Mouse (Mus musculus) CD4-positive, CD25-positive, alpha-beta regulatory T cell, adult 4 months (primary cell): ENCODE data around the gene 1700022I11Rik. TPM values are rescaled to one million over a fixed set of nuclear protein-coding genes. Genes with fewer than 3 reads are reported as not detected.

ENCODE experiments used
- ATAC-seq: one replicate; pipeline ENCODE4 v1.8.0; 2017
- polyA plus RNA-seq, 2 experiments: library from polyadenylated mRNA; unstranded; fragments of 100-300 nt; shearing (Covaris generic); gene quantifications; one replicate each; pipeline ENCODE4 v1.2.1; 2017

The 1700022I11Rik gene
- under 1 TPM in 1 of 2 experiments, not detected in 1; 0.48 TPM for polyA plus RNA-seq

DNA sequence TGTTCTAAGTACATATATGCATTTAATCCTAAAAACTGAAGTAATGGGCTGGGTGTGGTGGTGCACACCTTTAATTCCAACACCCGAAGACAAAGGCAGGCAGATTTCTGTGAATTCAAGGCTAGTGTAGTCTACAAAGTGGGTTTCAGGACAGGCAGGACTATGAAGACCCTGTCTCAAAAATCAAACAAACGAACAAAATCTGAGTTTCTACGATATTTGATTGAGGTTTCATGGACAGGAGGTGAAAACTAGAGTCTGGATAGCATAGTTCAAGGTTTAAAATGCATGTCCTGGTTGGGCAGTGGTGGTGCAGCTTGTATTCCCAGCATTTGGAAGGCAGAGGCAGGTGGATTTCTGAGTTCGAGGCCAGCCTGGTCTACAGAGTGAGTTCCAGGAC lies at the start of gene 1700022I11Rik:
Gene 1700022I11Rik (plus strand): TSS at position 301 of the 400 bp plus-strand sequence.
- ATAC-seq = no peak

DNA sequence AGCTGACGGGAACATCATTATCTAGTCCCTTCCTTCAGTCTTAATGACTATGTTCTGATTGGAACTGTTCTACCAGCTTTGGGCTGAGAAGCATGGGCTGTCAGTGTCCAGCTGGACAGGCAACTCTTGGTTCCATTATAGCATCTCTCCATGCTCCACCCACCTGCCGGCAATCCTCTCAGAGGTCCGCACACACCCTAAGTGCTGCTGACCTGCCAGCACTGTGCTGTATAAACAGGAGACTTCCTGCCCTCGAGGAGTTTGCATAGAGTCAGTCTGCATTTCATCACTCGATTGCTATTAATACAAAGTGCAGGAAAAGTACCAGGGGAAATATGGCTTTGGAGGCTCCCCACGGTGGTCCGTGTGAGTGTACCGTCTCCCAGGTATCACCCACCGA lies 48.7 kb upstream of the 1700022I11Rik start:
- no peak for ATAC-seq

DNA sequence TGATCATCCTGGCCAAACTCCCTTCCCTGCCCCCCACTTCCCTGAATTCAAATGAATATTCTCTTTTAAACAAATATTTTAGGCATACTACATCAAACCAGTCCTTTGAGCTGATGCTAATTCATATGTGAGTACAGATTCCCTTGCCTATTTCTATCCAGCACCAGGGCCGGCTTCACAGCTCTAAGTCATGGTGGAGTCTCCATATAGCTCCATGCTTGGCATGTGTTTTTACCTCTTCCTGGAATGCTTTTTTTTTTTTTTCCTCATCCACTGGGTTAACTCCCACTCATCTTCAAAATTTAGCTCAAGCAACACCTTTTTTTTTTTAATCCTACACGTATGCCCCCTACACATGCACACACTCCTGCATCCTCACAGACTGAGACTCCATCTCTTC lies 47.9 kb upstream of the 1700022I11Rik start:
- ATAC-seq = no peak

DNA sequence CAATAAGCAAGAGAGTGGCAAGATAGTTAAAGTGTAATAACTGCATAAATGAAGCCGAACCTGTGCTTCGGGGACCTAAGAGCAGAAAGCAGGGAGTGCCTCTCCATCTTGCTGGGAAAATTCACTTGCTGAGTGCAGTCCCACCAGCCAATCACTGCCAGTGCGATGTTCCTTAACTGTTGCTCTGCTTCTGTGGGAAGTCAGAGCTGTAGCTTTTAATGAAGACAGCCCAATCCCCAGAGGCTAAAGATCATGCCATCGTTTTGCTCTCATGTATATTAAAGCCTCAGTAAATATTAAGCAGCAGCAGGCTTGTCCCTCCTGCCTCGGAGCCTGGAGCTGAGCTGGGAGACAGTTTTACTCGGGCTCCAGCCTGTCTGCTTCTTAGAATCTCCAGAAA lies 47.3 kb upstream of the 1700022I11Rik start:
- no peak for ATAC-seq

DNA sequence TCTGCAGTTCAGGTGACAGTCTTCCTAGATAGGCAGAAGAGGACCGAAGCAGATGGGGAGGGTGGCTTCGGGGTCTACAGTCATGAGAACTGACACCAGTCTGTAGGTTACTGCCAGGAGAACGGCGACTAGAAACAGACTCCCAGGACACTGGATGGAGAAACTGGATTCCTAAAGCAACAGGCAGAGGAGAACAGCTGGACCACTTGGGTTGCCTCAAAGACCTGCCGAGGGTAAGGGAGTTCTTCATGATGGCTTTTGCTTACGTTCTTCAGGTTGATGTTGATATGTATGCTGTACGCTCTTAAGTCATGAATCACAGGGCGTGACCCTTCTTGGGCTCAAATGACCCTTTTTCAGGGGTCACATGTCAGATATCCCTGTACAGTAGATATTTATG lies 46.9 kb upstream of the 1700022I11Rik start:
- ATAC-seq = no peak

DNA sequence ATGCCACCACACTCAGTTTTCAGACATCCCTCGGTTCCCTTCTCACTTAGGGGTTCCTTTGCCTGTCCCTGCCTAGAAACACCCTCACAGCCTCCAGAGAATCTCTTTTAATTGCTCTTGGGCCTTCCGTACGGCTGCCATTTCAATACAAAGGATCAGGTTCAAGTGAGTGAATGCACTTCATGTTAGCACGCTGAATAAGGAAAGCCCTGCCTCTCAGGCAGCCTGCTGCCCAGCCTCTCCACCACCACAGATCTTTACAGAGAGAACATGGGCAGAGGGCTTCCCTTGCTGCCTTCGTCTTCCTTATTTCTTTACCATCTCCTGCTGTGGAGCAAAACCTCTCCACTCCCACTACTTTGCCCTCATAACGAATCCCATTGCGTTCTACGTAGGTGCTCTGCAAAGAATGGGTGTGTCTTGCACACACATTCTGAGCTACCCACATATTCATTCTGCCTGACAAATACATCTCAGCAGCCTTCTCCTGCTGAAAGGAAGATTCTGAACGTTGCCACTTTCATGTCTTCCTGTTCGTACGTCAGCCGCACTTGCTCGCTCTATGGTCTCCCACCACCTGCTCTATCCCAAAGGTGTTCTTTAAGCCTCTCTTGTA lies 45.2 kb upstream of the 1700022I11Rik start:
- no peak for ATAC-seq

DNA sequence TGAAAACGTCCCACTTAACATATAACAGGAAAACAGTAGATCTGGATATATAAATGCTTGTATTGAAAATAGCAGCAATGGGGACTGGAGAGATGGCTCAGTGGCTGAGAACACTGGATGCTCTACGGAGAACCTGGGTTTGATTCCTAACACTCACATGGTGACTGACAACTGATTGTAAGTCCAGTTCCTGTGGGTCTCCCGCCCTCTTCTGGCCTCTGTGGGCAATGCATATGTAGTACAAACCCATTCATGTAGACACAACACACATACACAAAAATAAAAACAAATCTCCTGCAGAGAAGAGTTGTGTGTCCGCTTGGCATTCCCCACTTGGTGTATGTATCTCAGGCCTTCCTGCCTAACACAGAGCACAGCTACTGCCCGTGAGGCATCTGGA lies 41.2 kb upstream of the 1700022I11Rik start:
- ATAC-seq = no peak

DNA sequence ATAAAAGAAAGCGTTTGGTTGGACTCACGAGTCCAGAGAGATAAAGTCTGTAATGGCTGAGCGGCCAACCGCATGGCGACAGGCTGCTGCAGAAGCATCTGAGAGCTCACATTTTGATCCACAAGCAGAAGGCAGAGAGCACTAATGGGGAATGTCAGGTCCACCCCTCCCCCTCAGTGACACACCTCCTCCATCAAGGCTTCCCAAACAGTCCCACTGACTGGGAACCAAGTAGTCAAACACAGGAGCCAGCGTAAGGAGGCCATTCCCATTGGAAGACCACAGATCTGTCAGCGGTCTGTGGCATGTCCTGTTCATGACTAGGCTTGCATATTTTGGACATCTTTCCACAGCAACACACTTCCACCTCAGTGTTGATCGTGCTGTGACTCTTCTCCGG lies 40.5 kb upstream of the 1700022I11Rik start:
- no peak for ATAC-seq

DNA sequence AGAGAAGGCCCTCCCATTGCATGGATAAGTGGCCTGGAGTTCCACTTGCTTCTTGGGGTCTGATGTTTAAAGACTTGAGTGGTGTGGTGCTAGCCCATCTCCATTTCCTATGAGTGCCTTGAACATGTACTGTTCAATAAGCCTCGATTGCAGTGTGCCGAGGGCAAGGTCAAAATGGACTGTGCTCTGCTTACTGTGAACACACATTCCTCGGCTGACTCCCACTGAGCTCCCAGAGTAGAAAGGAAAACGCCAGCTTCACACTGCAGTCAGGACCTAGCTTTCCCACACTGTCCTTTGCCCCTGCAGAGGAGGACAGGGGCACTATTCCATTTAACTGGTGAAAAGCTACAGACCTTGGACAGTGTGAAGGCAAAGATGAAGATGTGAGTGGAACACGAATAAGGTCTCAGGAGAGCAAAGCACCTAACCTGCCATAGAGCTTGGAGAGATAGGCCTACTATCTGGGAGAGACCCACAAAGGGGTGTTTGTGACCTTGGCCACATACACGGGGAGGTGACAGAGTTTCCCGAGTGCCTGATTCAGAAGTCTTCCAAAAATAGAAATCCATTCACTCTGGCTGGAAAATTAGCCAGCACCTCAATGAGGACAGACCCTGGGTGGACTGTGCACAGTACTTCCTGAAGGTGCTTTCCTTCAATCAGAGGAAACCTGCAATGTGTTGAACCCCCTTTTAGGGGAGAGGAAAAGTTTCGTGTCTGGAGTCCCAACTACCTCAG lies 37.0 kb upstream of the 1700022I11Rik start:
- no peak for ATAC-seq

DNA sequence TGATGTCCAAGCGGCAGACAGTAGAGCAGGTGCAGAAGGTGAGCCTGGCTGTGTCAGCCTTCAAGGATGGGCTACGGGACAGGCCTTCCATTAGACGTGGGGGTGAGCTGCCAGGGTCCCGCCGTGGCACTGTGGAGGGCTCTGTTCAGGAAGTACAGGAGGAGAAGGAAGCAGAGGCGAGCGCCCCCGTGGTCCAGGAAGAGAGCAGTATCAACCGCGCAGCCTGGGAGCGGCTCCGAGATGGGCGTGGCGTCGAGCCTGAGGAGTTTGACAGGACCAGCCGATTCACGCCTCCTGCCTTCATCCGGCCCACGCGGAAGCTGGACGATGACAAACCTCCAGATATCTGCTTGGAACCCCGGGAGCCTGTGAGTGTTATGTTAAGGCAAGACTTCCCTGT lies 35.8 kb upstream of the 1700022I11Rik start:
- no peak for ATAC-seq

DNA sequence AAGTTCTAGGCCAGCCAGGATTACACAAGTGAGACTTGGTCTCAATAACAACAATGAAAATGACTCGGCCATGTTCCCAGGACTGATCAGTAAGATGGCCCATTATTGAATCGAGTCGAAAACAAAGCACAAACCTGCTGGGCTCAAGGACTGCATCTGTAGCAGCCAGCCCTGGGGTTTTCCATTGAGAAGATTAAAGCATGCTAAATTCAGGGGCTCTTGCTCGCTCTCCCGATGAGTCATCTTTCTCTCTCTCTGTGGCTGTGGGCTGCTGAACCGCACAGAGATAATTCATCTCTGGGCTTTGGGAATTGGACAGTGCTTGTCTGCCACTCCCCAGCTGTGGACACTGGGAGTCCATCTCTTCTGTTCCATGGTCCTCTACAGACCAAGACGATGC lies 28.0 kb upstream of the 1700022I11Rik start:
- ATAC-seq = no peak

DNA sequence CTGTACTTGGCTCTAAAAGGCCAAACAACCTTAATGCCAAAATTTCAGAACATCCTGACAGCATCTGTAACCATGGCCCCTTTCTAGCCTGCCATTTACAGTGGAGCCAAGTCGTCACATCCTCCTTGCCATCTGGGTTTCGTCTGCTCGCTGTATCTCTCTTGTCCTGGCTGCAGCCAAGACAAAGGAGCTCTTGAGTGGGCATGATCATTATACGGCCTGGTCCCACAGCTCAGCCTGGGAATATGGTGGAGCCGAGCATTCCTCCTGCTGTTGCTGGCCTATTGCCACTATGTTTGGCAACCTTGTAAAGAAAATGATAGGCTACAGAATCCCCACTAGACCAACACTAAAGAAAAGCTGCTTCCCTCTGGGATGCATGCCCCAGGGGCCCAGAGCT lies 26.1 kb upstream of the 1700022I11Rik start:
- ATAC-seq = no peak

DNA sequence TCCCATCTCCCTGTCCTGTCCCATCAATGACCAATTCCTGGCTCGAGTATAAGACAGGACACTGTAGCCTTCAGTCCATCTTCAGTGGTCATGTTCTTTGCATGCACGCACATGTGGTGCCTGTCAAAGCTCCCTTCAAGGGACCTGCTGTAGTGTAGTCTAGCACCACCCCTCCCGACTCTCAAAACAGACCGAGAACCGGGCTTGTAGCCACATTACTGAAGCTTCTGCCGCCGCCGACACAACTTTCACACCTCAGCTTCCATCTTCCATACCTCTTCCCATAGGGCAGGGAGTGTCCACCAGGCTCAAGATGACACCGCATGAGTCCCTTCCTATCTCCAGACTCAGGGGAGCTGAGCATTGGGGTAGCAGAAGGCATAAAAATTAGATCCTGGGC lies 25.2 kb upstream of the 1700022I11Rik start:
- no peak for ATAC-seq

DNA sequence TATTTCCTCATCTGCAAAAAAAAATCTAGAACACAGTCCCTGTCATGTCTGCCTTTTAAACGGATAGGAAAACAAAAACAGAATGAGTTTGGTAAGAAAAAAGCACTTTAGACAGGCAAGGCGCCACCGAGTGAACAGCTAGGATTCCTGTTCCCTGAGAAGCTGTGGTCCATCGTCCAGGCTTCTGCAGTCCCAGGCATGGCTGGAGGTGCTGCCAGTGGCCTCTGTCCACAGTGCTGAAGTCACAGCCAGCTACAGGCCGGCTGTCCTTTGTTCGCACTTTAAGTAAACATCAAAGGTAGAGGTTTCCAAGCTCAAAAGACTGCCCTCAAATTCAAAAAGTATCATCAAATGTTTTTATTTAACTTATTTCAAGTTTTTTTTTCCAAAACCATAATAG lies 24.4 kb upstream of the 1700022I11Rik start:
- no peak for ATAC-seq

DNA sequence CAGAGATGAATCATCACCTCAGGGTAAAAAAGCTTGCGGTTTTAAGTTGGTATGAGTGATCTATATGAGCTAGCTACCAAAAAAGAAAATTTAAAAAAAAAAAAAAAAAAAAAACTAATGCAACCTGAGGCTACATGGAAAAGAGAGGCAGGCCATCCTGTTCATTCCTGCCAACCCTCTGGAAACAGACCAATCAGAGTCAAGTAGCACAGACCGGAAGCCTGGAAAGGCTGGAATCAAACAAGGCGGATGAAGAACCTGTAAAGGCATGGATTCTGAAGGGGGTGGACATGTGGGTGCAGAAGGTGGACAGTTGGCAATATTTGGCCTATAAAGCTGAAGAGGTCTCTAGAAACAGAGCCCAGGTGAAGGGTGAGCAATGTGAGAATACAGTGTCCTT lies 24.0 kb upstream of the 1700022I11Rik start:
- no peak for ATAC-seq

DNA sequence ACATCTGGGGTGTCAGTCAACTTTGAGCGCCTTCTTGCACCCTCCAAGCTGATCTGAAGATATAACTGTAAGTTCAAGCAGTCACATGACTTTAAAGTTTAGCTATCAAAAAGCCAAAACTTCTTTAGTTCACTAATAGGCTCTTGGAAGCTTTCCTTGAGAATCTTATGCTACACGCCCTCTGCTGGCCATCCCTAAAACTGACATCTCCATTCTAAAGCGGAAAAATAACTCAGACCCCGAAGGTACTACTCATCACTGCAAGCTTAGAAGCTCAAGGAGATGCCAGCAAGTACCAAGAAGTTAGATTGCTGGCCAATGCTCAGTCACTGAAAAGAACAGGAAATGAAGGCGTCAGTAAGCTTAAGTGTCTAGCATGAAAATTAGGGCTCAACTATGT lies 23.5 kb upstream of the 1700022I11Rik start:
- ATAC-seq = no peak

DNA sequence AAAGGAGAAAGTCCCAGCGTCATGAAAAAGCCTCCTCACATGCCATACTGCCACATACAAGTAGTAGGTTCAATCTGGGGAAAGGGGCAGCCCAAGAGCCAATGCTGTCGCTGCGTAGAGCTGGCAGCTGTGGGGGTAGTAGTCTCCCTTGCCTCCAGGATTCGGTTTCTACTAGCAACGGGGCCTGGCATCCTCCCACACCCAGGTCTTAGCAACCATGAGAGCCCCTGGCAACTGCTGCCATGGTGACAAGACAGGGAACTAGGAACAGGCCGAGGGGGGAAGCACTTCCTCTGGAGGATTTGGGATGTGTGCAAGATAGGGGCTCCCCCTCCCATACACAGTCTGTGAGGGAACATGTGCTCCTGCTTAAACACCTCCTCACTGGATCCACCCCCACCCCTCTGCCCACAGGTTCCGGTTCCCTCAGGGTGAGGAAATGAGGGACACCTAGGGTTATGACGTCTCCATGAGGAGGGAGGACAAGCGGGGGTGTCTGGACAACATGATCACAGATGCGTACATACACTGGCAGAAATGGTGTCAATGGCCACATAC lies 22.6 kb upstream of the 1700022I11Rik start:
- no peak for ATAC-seq

DNA sequence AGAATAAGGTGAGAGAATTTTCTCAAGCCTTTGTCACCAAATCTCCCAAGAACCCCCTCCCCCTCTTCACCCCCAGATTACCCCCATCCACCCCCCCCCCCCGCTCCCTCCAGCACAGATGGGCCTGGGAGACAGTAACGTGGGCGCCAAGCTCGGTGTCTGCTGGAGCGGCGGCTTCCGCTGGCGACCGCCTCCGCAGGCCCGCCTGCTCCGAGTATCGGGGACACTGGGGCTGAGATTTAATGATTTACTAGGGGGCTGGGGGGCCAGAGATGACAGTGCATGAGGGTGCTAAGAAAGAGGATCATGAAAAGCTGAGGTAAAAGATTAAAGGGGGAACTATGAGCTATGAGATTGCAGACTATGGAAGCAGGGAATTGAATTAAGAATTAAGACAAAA lies 20.9 kb upstream of the 1700022I11Rik start:
- no peak for ATAC-seq

DNA sequence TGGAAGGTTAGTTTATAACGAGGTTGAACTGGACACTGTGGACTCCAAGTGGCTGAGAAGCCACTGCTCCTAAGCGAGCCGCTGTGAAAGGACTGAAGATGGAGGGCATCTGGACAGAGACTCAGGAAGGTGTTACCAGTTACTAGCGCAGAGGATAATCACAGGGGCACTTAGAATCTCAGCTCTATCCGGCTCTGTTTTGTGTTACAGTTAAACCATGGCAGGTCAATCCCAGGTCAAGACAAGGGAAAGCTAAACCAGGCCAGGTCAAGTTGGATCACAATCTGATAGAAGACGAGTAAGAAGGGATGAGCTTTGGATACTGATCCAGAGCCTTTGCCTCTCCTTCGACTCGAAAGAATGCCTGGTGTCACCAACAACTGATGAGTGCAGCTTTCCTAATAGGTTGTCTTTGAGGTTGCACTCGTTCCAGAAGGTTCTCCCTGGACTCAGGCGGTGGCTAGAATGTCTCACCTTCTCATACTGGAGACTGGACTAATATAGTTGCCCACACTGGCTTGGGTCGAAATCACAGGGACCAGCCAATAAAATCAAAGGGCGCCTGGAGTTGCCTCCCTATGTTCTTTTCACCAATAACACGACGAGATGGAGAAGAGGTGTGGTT lies 20.2 kb upstream of the 1700022I11Rik start:
- ATAC-seq = peak; percentile 9

DNA sequence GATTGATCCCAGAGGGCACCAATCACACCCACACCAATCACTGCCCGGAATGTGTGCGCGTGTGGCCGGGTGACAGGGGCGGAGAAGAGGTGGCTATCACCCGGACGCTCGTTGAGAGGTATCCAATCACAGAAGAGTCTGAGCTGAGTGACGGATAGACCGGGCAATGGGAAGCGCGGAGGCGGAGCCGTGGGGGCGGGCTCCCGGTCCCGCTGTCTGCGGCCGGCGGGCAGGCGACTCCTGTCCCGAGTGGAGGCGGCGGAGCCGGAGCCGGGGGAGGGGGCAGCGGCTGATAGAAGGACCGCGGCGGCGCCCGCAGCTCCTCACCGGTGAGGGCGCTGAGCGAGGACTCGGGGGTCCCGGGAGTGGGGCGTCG lies 19.7 kb upstream of the 1700022I11Rik start, which contains the start of gene Dnajb5:
Gene Dnajb5 (plus strand): TSS at position 139 of the 376 bp plus-strand sequence.
- peak; percentile 92 for ATAC-seq

DNA sequence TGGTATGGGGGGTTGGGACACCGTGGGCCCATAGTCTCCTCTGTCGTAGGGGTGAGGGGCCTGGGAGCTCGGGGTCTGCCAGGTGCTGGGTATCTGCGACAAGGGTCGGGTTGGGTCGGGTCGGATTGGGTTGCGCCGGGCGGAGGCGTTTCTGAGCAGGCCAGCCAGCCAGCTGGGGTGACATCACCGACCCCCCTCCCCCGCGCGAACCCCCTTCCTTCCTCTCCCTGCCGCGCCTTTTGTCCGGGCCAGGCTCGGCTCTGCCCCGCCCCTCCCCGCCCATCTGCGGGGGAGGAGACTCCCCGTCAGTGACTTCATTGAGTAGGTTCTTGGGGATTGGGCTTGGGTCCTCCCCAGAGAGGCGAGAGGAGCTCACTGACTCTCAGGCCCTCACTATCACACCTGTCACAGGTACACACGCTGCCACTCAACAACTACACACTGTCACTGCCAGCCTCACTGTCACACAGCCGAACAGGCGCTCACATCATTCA lies 19.3 kb upstream of the 1700022I11Rik start:
- peak; percentile 54 for ATAC-seq

DNA sequence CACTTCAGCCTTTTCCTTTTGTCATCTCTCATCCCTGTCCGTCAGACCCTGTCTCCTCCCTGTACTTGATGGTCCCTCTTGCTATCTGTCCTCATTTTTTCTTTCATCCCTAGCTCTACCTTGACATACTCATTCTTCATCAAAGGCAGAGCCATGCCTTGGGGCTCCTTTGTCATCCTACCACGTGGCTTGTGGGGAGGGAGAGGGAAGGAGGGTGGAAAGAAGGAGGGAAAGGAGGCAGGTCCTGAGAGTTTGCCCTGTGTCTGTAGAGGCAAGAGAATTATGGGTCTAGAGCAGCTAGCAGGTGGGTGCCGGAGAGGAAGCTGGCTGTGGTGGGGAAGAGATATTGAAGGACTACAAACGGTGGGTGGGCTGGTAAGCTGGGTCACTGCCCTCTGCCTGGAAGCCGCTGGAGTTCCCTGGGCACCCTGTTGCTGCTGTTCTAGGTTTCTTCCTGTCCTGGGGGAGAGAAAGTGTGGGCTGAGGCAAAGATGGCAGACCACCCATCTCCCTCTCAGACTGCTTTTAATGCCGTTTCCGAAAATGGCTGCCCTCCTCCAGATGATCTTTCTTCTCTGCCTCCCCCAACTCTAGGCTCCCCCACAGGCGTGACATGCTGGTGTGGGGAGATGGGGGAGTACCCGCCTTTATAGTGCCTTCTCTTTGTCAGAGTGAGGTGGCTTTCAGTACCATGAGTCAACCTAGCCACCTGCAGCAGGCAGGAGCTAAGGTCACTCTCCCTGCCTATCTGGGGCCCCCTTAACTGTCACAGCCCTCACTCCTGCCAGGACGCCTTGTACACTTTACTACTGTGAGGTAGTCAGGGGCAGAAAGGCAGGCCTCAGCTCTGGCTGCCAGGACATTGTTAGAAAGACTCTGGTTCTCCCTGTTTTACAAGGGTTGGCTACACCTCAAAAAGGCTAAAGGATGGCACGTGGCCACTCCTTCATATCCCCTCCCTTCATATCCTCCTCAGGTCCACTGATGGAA lies 17.9 kb upstream of the 1700022I11Rik start:
- no peak for ATAC-seq
